Mouse (Mus musculus): ENCODE results near the gene Hdgfl3.

Gene Hdgfl3

DNA sequence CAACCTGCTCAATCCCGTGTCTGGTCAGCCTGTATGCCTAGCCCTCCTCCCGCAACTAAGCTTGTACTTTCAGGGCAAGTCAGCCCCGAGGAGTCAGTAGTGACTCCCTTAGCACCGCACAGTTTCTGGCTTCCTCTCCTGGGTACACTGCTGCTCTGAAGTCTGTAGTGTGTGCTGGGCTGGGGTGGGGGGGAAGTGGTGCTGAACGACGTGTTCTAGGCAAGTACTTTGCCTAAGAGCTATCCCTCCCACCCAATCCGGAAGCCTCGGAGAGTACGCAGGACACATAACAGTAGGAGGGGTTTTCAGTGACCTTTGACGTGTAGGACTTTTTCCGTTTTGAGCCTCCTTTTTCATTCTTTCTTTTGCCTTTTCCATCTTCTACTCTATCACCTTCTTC, 34.9 kb downstream of the Hdgfl3 start:
- no peak for DNase-seq (ENCODE audit: low spot score in 2 of 2)

DNA sequence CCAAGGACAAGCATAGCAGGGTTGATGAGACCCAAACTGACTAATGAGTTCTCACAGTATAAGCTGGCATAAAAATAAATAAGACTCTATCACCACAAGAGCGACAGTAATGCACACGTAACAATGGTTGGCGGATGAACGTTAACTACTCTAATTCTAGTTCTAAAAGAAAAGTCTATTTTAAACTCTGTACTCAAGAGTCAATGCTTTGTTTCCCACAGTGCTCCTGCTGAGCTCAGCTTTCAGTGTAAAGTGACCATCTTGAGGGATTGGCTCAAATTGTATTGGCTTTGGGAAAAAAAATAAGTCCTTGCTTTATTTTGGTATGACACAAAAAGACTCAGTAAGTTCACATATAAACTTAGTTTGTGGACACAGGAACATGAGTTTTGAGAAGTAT, 49.1 kb downstream of the Hdgfl3 start:
- DNase-seq (ENCODE audit: low spot score in 2 of 2): no peak

DNA sequence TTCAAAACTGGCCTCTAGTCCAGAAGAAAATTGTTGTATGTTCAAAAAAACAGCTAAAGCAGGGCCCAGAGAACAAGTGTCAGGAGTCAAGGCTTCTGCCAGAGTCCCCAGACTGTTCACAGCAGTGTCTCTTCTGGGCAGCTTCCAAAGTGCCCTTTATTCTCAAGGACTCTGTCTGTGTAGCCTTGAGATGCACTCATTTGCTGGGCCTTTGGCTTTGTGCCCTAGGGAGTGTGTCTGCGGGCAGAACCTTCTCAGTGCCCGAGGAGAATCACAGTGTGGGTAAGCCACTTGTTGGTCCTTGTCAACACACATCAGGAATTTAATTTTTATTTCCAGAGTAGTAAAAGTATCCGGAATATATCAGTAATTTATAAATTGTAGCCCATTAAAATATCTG, 52.7 kb downstream of the Hdgfl3 start:
- no peak for DNase-seq (ENCODE audit: low spot score in 2 of 2)

DNA sequence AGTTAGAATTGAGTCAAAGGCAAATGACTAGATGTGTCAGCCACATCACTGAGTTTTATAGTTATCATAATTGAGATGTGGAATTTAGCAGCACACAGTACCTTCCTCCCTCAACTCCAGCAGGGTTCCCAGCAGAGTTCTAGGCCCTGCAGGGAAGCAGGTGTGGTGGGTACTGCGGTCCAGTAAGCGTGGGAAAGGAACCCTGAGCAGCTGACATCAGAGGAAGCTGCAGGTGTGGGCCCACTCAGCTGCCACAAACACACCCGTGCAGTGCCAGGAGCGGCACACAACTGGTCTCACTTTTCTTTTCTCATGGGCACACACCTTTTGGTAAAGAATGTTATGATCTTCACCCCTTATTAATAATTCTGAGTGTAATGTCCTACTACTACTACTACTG, 53.5 kb downstream of the Hdgfl3 start:
- no peak for DNase-seq (ENCODE audit: low spot score in 2 of 2)

GRCm38 (mm10) chr7:81880286-81880685, 54.0 kb downstream of the Hdgfl3 start:
- no peak for DNase-seq (ENCODE audit: low spot score in 2 of 2)

DNA sequence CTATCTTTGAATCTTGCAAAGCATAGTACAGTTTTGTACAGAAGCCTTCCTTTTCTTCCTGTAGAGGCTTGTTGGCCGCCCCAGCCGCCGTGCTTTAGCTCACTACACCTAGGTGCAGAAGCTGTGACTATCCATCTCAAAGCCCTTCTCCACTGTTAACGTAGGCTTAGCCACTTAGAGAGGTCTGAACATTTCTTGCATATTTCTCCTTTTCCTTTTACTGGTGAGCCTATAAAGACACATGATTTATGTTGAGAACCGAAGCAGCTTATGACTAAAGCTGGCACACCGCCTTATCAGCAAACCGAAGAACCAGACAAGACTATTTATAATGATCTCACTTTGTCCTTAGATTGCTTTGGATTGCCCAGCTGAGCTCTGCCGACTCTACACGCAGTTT, 58.9 kb downstream of the Hdgfl3 start:
- no peak for DNase-seq (ENCODE audit: low spot score in 2 of 2)

GRCm38 (mm10) chr7:81874636-81875035, 59.6 kb downstream of the Hdgfl3 start:
- no peak for DNase-seq (ENCODE audit: low spot score in 2 of 2)

DNA sequence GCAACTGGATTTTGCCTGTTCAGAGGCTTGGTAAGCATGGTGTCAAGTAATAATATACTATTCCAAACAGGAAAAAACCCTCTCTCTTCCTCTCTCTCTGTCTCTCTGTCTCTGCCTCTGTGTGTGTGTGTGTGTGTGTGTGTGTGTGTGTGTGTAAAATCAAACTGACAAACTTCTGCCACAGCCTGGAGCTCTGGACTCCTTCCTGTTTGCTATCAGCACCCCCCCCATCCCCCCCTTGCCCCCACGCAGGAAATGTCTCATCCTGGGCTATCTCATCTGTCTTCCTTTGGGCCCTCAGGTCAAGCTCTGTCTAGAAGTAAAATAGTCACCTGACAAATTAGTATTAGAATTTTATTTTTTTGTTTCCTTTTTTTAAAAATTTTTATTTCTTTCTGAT, 60.5 kb downstream of the Hdgfl3 start:
- DNase-seq (ENCODE audit: low spot score in 2 of 2): no peak

DNA sequence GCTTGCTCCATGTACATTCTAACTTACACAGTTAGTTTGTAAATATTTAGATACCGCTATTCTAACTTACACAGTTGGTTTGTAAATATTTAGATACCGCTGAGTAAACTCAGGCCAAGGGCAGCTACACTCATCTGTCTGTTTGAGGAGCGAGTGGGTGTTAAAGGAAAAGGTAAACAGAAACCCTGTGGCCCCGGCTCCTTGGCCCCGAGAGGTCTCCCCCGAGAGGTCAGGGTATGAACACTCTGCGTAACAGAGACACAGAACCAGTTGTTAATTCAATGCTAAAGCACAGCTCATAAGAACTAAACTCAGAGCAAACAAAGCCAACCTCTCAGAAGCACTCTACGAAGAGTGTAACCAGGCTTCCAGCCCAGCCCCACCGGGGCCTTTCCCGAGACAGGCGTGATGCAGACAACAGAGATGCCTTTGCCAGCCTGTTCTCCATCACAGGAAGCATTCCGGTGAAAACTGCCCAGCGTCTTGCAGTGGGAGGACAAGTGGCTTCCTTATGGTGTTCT, 61.7 kb downstream of the Hdgfl3 start:
- no peak for DNase-seq (ENCODE audit: low spot score in 2 of 2)

- DNase-seq (ENCODE audit: low spot score in 2 of 2): peak; percentile 40 to 62
Observed at GRCm38 (mm10) chr7:81868158-81868557, 66.1 kb downstream of the Hdgfl3 start.

DNA sequence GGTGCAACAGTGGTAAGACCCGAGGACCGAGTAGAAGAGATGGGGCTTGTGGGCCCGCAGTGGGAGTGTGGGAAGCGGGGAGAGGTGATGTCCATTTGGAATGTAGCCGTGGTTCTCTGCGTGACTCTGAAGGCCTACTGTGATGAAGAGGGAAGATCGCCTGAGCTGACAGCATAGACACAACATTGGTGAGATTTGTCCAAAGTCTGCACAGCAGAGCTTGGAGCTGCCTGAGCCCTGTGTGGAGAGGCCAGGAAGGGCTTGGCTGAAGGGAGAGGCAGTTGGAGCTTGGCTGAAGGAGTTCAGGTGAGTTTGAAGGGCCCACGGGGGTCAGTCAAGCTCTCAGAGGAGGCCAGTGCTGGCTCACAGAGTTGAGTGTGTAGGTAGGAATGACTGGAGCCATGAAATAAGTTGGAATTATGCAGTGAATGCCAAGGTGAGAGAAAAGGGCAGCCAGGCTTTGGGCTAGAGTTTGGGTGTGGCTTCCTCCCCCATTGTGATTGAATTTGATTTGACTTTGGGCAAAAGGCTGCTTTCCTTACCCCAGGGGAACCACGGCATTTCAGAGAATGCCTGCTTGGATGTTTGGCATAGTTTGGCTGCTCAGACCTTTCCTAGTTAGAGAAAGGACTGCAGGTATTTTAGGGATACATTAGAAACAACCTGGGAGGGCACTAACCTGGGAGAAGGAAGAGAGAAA, 66.9 kb downstream of the Hdgfl3 start:
- DNase-seq (ENCODE audit: low spot score in 2 of 2): no peak

GRCm38 (mm10) chr7:81865937-81866336, 68.3 kb downstream of the Hdgfl3 start:
- DNase-seq (ENCODE audit: low spot score in 2 of 2): no peak

GRCm38 (mm10) chr7:81864552-81864951, 69.7 kb downstream of the Hdgfl3 start:
- no peak for DNase-seq (ENCODE audit: low spot score in 2 of 2)

GRCm38 (mm10) chr7:81862587-81863583, 71.4 kb downstream of the Hdgfl3 start:
- DNase-seq (ENCODE audit: low spot score in 2 of 2): peak; percentile 40 to 61

DNA sequence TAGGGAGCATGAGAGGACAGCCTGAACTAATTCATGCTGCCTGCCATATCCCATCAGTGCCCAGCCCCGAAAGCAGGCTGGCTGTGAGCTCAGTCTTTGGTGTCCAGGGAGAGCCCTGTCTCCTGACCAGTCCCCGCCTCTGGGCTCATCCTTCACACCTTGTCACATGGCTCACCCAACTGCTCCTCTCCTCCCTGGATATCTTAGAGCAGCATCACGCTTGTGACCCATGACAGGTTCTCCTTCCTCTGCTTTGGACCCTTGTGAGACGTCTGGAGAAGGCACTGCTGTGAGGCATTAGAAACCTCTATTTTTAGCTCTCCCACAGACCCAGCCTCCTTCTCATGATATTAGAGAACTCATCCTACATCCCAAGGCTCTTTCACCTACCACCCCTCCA, 72.4 kb downstream of the Hdgfl3 start:
- peak in 1 of 2 experiments; percentile 5 for DNase-seq (ENCODE audit: low spot score in 2 of 2)

GRCm38 (mm10) chr7:81861461-81861860, 72.8 kb downstream of the Hdgfl3 start:
- DNase-seq (ENCODE audit: low spot score in 2 of 2): no peak

GRCm38 (mm10) chr7:81860996-81861395, 73.3 kb downstream of the Hdgfl3 start:
- no peak for DNase-seq (ENCODE audit: low spot score in 2 of 2)

- no peak for DNase-seq (ENCODE audit: low spot score in 2 of 2)
Observed at GRCm38 (mm10) chr7:81860071-81860470, 74.2 kb downstream of the Hdgfl3 start.

DNA sequence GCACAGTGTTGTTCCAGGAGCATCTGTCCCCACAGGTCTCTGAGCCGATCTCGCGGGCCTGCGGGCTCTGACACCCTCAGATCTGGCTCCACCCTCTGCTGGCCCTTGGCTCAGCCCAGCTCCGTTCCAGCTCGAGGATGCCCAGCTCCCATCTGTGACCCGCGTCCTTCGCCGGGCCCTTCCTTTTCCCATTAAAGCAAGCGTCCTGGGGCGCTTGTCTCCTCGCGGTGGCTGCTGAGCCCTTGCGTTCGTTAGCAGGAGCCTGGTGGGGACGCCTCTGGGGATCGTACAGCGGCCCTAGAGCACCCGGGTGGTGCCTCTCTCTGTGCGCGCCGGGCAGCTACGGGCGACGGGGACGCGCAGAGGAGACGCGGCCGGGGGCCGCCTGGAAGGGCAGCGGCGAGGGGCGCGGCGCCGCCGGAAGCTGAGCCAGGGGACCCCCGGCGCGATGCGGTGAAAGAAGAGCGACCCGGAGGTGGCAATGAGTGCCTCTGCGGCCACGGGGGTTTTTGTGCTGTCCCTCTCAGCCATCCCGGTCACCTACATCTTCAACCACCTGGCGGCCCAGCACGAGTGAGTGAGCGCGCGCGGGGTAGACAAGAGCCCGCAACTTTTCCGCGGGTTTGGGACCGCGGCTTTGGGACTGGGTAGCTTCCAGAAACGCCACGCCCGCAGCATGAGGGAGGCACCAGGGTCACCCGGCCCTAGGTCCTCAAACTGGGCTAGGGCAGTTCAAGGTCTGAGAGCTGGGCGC, 75.1 kb downstream of the Hdgfl3 start, which contains the start of gene Tm6sf1:
Tm6sf1 (plus strand) TSS at position 34 of the 754 bp plus-strand sequence.
- peak in 1 of 2 experiments; percentile 8 for DNase-seq (ENCODE audit: low spot score in 2 of 2)

DNA sequence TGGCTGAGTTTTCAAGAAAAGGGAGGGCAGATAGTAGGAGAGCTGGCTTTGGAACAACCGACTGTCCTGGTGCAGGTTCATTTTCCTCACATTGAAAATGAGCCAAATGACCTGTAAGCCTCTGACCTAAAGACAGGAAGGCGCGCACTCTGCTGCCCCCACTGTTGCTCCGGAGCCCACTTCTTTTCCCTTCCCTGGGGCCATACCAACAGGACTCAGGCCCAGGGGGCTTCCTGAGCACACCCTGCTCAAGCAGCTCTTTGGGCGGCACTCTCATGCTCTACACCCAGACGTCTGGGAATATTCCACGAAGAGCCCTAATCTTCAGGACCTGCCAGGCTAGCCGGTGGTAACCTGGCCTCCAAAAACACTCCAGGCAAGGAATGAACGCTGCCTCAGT, 76.0 kb downstream of the Hdgfl3 start:
- DNase-seq (ENCODE audit: low spot score in 2 of 2): no peak

DNA sequence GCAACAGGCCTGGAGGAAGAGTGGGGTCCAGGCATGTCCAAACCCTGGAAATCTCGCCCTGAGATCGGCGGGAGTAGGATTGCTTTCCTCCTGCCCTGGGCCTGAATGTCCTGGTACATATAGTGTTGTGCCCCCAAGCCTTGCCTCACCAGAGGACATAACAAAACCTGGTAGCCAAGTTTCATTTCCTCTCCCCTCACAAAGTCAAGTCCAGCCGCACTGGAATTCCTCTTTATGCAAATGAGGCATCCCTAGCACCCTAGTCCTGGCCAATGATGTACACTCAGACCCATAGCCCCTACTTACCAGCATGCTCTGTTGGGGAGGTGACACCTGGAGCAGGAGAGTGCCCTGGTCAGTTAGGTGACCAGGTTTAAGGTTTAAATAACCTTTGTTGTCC, 78.1 kb downstream of the Hdgfl3 start:
- DNase-seq (ENCODE audit: low spot score in 2 of 2): no peak

GRCm38 (mm10) chr7:81855694-81856093, 78.6 kb downstream of the Hdgfl3 start, which contains the start of gene Gm10160:
TSS of gene Gm10160 (minus strand) at chr7:81855794.
- no peak for DNase-seq (ENCODE audit: low spot score in 2 of 2)
